Mouse (Mus musculus) embryonic fibroblast, embryonic 13.5 days (primary cell): ENCODE measurements around the gene Tmem63a.
A peak's percentile ranks its signal among the peaks of the same experiment; 100 is the strongest.
"Not testable (repeated sequence)": the region's sequence is repeated elsewhere in the genome, so short reads cannot be mapped to it uniquely, and the experiment has no call there.

ENCODE experiments used
- CTCF ChIP-seq: IDR thresholded peaks from 2 replicates; pipeline ENCODE4 v1.5.1; 2011; ENCODE audit warnings: mild to moderate bottlenecking, control low read depth, low read length, moderate library complexity, borderline replicate concordance; ENCODE audit not compliant: insufficient read depth
- POLR2A ChIP-seq: IDR thresholded peaks from 2 replicates; pipeline ENCODE4 v1.6.1; 2011; ENCODE audit warnings: low read depth, mild to moderate bottlenecking, control low read depth, low read length, moderate library complexity

- TF ChIP-seq CTCF, result not testable (repeated sequence)
- TF ChIP-seq POLR2A, result 0 out of 2 replicates have a peak, but pooled peaks have one; percentile 21
Observed at GRCm38 (mm10) chr1:180936610-180937398, 5.3 kb upstream of the Tmem63a start.
